Mouse (Mus musculus): ENCODE results near the gene Krt34. TPM values are rescaled to one million over a fixed set of nuclear protein-coding genes. Genes with fewer than 3 reads are reported as not detected.

Gene Krt34
- not detected in 2 replicates for polyA plus RNA-seq (2012; rRNA removed)

DNA sequence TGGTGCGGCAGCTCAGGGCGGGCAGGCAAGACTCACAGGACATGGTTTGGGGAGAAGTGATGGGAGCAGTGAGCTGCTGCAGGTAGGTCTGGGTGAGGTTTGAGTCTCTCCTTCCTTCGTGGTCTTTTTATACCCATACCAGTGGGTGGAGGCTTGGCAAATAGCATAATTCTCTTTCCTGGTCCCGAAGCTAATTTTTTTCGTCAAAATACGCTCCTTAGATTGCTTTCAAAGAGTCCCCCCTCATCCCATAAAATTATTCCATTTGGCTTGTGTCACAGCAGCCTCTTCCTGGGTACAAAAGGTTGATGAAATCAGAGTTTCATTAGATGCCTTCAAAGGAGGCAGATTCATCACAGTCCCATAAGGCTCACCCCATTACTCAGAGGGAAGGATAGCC, at the start of gene Krt34:
Gene Krt34 (minus strand): TSS at position 101 of the 400 bp plus-strand sequence.
- Histone ChIP-seq H3K36me3 (ENCODE audit: control insufficient read depth, insufficient read depth, low read length) (no peaks in the 10 kb centered on the region), H3K4me1 (ENCODE audit: control insufficient read depth, insufficient read depth, low read length) (no peaks in the 10 kb centered on the region), H3K27ac (ENCODE audit: control insufficient read depth, insufficient read depth, low read depth, low read length) (no peak within 1 kb of the TSS), H3K4me3 (ENCODE audit: control insufficient read depth, low read depth, low read length) (no peak within 1 kb of the TSS), H3K27me3 (ENCODE audit: control insufficient read depth, insufficient read depth, low read length) (no peaks in the 10 kb centered on the region)
- TF ChIP-seq POLR2A (IDR thresholded peaks at IDR 0.05; ENCODE audit: control insufficient read depth, low read depth, low read length) (no peak), CTCF (IDR thresholded peaks at IDR 0.05; ENCODE audit: control insufficient read depth, insufficient read depth, insufficient replicate concordance, low read depth, low read length) (no peak)

DNA sequence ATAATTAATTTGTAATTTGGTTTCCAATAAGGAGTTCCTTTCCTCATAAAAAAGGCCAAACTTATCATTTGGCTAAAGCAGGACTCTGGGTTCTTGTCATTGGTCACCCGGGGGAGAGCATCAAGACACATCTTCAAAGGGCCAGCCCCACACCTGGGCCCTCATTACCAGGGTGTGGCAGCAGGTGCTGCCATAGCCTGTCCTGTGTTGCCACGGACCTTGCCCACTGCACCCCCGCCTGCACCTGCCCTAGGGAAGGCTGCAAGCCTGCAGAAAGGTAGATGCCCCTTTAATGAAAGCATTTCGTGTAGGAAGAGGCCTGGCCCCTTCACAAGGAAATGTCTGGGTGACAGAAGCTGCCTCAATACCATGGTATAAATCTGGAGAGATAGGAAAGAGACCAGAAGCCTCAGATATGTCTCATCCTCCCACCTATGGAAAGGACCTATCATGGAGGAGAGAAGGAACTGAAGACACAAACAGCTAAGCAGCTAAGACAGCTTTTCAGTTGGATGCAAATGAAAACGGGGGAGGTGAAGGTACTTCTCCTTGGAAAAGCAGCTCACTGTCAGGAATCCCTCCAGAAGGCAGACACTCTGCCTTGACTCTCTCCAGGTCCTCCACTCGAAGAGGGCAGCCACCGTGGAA, 47.1 kb upstream of the Krt34 start:
- H3K27ac ChIP-seq (ENCODE audit: control insufficient read depth, insufficient read depth, low read depth, low read length) = no peak overlapping the region
- H3K4me3 ChIP-seq (ENCODE audit: control insufficient read depth, low read depth, low read length) = no peak overlapping the region
- TF ChIP-seq POLR2A (IDR thresholded peaks at IDR 0.05; ENCODE audit: control insufficient read depth, low read depth, low read length) = no peak
- TF ChIP-seq CTCF (IDR thresholded peaks at IDR 0.05; ENCODE audit: control insufficient read depth, insufficient read depth, insufficient replicate concordance, low read depth, low read length) = no peak
- H3K4me1 ChIP-seq (ENCODE audit: control insufficient read depth, insufficient read depth, low read length) = no peaks in the 10 kb centered on the region
- H3K27me3 ChIP-seq (ENCODE audit: control insufficient read depth, insufficient read depth, low read length) = no peaks in the 10 kb centered on the region
- H3K36me3 ChIP-seq (ENCODE audit: control insufficient read depth, insufficient read depth, low read length) = no peaks in the 10 kb centered on the region

- Histone ChIP-seq H3K27ac (ENCODE audit: control insufficient read depth, insufficient read depth, low read depth, low read length) (no peak within 1 kb of the TSS), H3K4me1 (ENCODE audit: control insufficient read depth, insufficient read depth, low read length) (no peaks in the 10 kb centered on the region), H3K4me3 (ENCODE audit: control insufficient read depth, low read depth, low read length) (no peak within 1 kb of the TSS), H3K36me3 (ENCODE audit: control insufficient read depth, insufficient read depth, low read length) (no peaks in the 10 kb centered on the region), H3K27me3 (ENCODE audit: control insufficient read depth, insufficient read depth, low read length) (no peaks in the 10 kb centered on the region)
- TF ChIP-seq CTCF (IDR thresholded peaks at IDR 0.05; ENCODE audit: control insufficient read depth, insufficient read depth, insufficient replicate concordance, low read depth, low read length) (no peak), POLR2A (IDR thresholded peaks at IDR 0.05; ENCODE audit: control insufficient read depth, low read depth, low read length) (no peak)
These were observed 46.5 kb upstream of the Krt34 start, which contains the start of gene Krt32 for GRCm38 (mm10) chr11:100087861-100088260. Krt32 (minus strand) TSS chr11:100088226.

DNA sequence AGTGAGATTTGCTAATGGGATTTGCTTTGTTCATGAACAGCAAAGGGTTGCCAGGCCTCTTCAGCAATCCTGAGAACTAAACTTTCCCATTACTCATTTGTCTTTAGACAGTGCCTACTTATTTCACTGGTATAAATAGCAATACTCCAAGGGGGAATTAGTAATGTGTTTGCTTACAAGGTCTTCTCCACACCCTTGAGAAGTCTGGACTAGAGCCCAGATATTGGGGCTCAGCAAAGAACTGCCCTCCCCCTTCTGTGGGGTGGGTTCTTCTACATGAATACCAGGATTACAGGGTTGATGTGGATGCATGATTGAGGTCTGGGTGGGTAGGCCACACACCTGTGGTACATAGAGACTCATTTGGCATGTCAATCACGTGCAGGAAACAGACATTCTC, 32.5 kb upstream of the Krt34 start:
- TF ChIP-seq POLR2A (IDR thresholded peaks at IDR 0.05; ENCODE audit: control insufficient read depth, low read depth, low read length) (no peak), CTCF (IDR thresholded peaks at IDR 0.05; ENCODE audit: control insufficient read depth, insufficient read depth, insufficient replicate concordance, low read depth, low read length) (no peak)
- H3K36me3 ChIP-seq (ENCODE audit: control insufficient read depth, insufficient read depth, low read length) = no peaks in the 10 kb centered on the region
- H3K27ac ChIP-seq (ENCODE audit: control insufficient read depth, insufficient read depth, low read depth, low read length) = no peak overlapping the region
- no peaks in the 10 kb centered on the region for H3K27me3 ChIP-seq (ENCODE audit: control insufficient read depth, insufficient read depth, low read length)
- H3K4me3 ChIP-seq (ENCODE audit: control insufficient read depth, low read depth, low read length) = no peak overlapping the region
- H3K4me1 ChIP-seq (ENCODE audit: control insufficient read depth, insufficient read depth, low read length) = no peaks in the 10 kb centered on the region

DNA sequence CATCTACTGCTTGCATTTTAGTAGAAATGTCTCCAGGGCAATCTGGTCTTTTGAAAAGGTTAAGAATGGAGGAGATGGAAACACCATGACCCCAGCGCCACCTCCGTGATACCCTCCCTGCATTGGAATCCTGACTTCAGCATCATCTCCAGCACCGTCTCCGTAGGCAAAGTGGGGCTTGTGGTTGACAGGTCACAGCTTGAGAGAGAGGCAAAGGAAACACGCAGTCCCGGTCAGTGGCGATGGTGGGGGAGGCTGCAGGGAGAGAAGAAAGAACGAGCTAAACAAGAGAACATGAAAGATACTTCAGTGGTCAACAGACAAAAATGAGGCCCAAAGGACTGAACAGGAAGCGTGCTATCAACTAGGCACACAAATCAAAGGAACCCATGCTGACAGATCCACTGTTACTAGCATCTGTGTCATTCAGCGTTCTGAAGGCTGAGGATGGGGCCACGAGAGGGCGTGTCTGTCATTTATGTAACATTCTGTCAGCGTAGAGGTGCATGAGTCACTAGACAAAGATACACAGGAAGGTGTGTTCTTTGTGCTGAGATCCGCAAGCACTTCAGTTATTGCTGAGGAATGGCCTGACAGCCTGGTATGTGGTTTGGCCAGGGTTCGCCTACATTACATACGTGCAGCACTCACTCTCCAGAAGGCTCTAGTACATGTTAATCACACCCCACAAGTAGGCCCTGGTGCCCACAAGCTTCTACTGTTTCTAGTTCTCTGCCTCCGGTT, 26.1 kb upstream of the Krt34 start:
- no peak for TF ChIP-seq CTCF (IDR thresholded peaks at IDR 0.05; ENCODE audit: control insufficient read depth, insufficient read depth, insufficient replicate concordance, low read depth, low read length)
- no peak for TF ChIP-seq POLR2A (IDR thresholded peaks at IDR 0.05; ENCODE audit: control insufficient read depth, low read depth, low read length)
- Histone ChIP-seq H3K27ac (ENCODE audit: control insufficient read depth, insufficient read depth, low read depth, low read length) (no peak overlapping the region), H3K4me1 (ENCODE audit: control insufficient read depth, insufficient read depth, low read length) (no peaks in the 10 kb centered on the region), H3K4me3 (ENCODE audit: control insufficient read depth, low read depth, low read length) (no peak overlapping the region), H3K36me3 (ENCODE audit: control insufficient read depth, insufficient read depth, low read length) (no peaks in the 10 kb centered on the region), H3K27me3 (ENCODE audit: control insufficient read depth, insufficient read depth, low read length) (no peaks in the 10 kb centered on the region)

- H3K4me1 ChIP-seq (ENCODE audit: control insufficient read depth, insufficient read depth, low read length) = no peaks in the 10 kb centered on the region
- no peaks in the 10 kb centered on the region for H3K36me3 ChIP-seq (ENCODE audit: control insufficient read depth, insufficient read depth, low read length)
- no peak for TF ChIP-seq POLR2A (IDR thresholded peaks at IDR 0.05; ENCODE audit: control insufficient read depth, low read depth, low read length)
- no peak for TF ChIP-seq CTCF (IDR thresholded peaks at IDR 0.05; ENCODE audit: control insufficient read depth, insufficient read depth, insufficient replicate concordance, low read depth, low read length)
- no peaks in the 10 kb centered on the region for H3K27me3 ChIP-seq (ENCODE audit: control insufficient read depth, insufficient read depth, low read length)
- no peak overlapping the region for H3K4me3 ChIP-seq (ENCODE audit: control insufficient read depth, low read depth, low read length)
- no peak overlapping the region for H3K27ac ChIP-seq (ENCODE audit: control insufficient read depth, insufficient read depth, low read depth, low read length)
These were observed 25.1 kb upstream of the Krt34 start for GRCm38 (mm10) chr11:100066236-100067010.

- no peaks in the 10 kb centered on the region for H3K27me3 ChIP-seq (ENCODE audit: control insufficient read depth, insufficient read depth, low read length)
These were observed 17.5 kb upstream of the Krt34 start for GRCm38 (mm10) chr11:100058875-100059274.

More at GRCm38 (mm10) chr11:100058875-100059274, 17.5 kb upstream of the Krt34 start:
- Histone ChIP-seq H3K4me3 (ENCODE audit: control insufficient read depth, low read depth, low read length) (no peak overlapping the region), H3K36me3 (ENCODE audit: control insufficient read depth, insufficient read depth, low read length) (no peaks in the 10 kb centered on the region), H3K27ac (ENCODE audit: control insufficient read depth, insufficient read depth, low read depth, low read length) (no peak overlapping the region), H3K4me1 (ENCODE audit: control insufficient read depth, insufficient read depth, low read length) (no peaks in the 10 kb centered on the region)
- TF ChIP-seq POLR2A (IDR thresholded peaks at IDR 0.05; ENCODE audit: control insufficient read depth, low read depth, low read length) (no peak), CTCF (IDR thresholded peaks at IDR 0.05; ENCODE audit: control insufficient read depth, insufficient read depth, insufficient replicate concordance, low read depth, low read length) (no peak)

All from testis, adult 2 months (tissue).